Mouse (Mus musculus) adipocyte (in vitro differentiated cells): ENCODE measurements at regions not wholly inside any gene's neighbourhood (a gene's known extent, or its start where the extent isn't known, plus 50 kb on each side); places are given as distances from the start of the nearest gene placed in this dataset.

Experiments
- DNase-seq: peaks from one replicate; pipeline ENCODE4 v3.0.0-alpha.2; 2016; ENCODE audit warnings: low spot score

- DNase-seq, result no peak
Observed at GRCm38 (mm10) chr1:60627786-60628453, 61.0 kb upstream of the Raph1 start.

GRCm38 (mm10) chr1:60627367-60627766, 60.5 kb upstream of the Raph1 start:
- DNase-seq, result no peak

- no peak for DNase-seq
Observed at GRCm38 (mm10) chr1:60625698-60626486, 59.0 kb upstream of the Raph1 start.

- DNase-seq, result no peak
Observed at GRCm38 (mm10) chr1:60624231-60624630, 57.3 kb upstream of the Raph1 start.

GRCm38 (mm10) chr1:60623440-60624016, 56.6 kb upstream of the Raph1 start:
- DNase-seq, result no peak

GRCm38 (mm10) chr1:60621770-60622169, 54.9 kb upstream of the Raph1 start:
- no peak for DNase-seq

- DNase-seq, result no peak
Observed at GRCm38 (mm10) chr1:60621064-60621726, 54.3 kb upstream of the Raph1 start.

- DNase-seq, result no peak
Observed at GRCm38 (mm10) chr1:60618389-60618788, 51.5 kb upstream of the Raph1 start.

- peak; percentile 42 for DNase-seq
Observed at GRCm38 (mm10) chr1:60616916-60617315, 50.0 kb upstream of the Raph1 start.
